In genomic region chr2:22634766-22635165, GRCm38 (mm10) we compare ENCODE assay signal across 11 mouse cellular contexts. TPM values are rescaled to one million over a fixed set of nuclear protein-coding genes. Genes with fewer than 3 reads are reported as not detected.
DNase-seq lines count a peak whose midpoint lies in the region; ATAC-seq and TF ChIP-seq lines count a peak whose summit lies in the region.
"Had no signal": no experiment of that assay in that cellular context is flagged by ENCODE, and none has a peak within 500 bp of the region (broad histone marks: within the 10 kb centered on the region; RNA-seq: fewer than 3 reads in every experiment).

No protein-coding gene starts in this region.

- WGBS in heart, embryonic 12.5 days, result 41% methylated on average over 8 of the region's 8 CpGs
- 53% methylated on average over 8 of the region's 8 CpGs for WGBS in midbrain, embryonic 16.5 days

- H3K36me3 ChIP-seq in heart, embryonic 12.5 days, result no peaks in the 10 kb centered on the region
- H3K36me3 ChIP-seq in C2C12 (ENCODE audit: control insufficient read depth, insufficient read depth), result no peaks in the 10 kb centered on the region
- H3K36me3 ChIP-seq in midbrain, embryonic 16.5 days (ENCODE audit: control insufficient read depth, insufficient read depth, low read length), result no peaks in the 10 kb centered on the region
- H3K36me3 ChIP-seq: embryonic facial prominence, embryonic 15.5 days had no signal

- no peaks in the 10 kb centered on the region; the same call in 1 of the 2 replicates for H3K9me3 ChIP-seq in heart, embryonic 12.5 days (replicated peaks)
- no peaks in the 10 kb centered on the region for H3K9me3 ChIP-seq in midbrain, embryonic 16.5 days (replicated peaks; ENCODE audit: control insufficient read depth, low read length, poor library complexity, severe bottlenecking)
- H3K9me3 ChIP-seq: embryonic facial prominence, embryonic 15.5 days had no signal

- H3ac ChIP-seq in C2C12 (ENCODE audit: control insufficient read depth, insufficient read length, low read depth), result no peak overlapping the region

- peak; percentile 19 for DNase-seq in heart, postnatal 4 days
- no peak for DNase-seq in Patski (ENCODE audit: low read depth, low spot score)
- no peak for DNase-seq in frontal cortex, adult 2 months (ENCODE audit: extremely low spot score in 1 of 2, low spot score in 1 of 2)
- DNase-seq in layer of hippocampus, adult 11-12 months (ENCODE audit: low spot score), result no peak

- ATAC-seq in heart, embryonic 12.5 days (ENCODE audit: insufficient number of reproducible peaks, low FRiP score), result no peak
- no peak for ATAC-seq in Patski
- ATAC-seq in inflammation-experienced regulatory T-cells, adult 6 months, result peak; percentile 56
- ATAC-seq in midbrain, embryonic 16.5 days, result no peak

- POLR2A ChIA-PET in Patski (lab: Charles Lee), result no interaction called here

- H3K27ac ChIP-seq in heart, embryonic 12.5 days (ENCODE audit: poor library complexity, severe bottlenecking), result no peak overlapping the region
- no peak overlapping the region for H3K27ac ChIP-seq in midbrain, embryonic 16.5 days (ENCODE audit: low read length)
- H3K27ac ChIP-seq: embryonic facial prominence, embryonic 15.5 days had no signal

- no peaks in the 10 kb centered on the region for H3K79me2 ChIP-seq in C2C12 (ENCODE audit: control insufficient read depth, insufficient read depth)

- CTCF ChIA-PET in Patski (lab: Charles Lee), result interaction anchor here (1.1 kb wide), 1 partner anchor 87 kb away, joined by 3 read pairs; no protein-coding TSS in a partner anchor

- no peak overlapping the region for H3K4me2 ChIP-seq in heart, embryonic 12.5 days
- no peak overlapping the region for H3K4me2 ChIP-seq in midbrain, embryonic 16.5 days (ENCODE audit: low read length)
- H3K4me2 ChIP-seq: embryonic facial prominence, embryonic 15.5 days had no signal

- no peak overlapping the region for H3K9ac ChIP-seq in heart, embryonic 12.5 days
- no peak overlapping the region for H3K9ac ChIP-seq in midbrain, embryonic 16.5 days (ENCODE audit: low read depth, low read length)
- H3K9ac ChIP-seq: embryonic facial prominence, embryonic 15.5 days had no signal

- H3K4me3 ChIP-seq in heart, embryonic 12.5 days, result no peak overlapping the region
- H3K4me3 ChIP-seq in C2C12 (ENCODE audit: insufficient read depth, poor library complexity, severe bottlenecking), result no peak overlapping the region
- no peak overlapping the region for H3K4me3 ChIP-seq in midbrain, embryonic 16.5 days (ENCODE audit: low read depth, low read length)
- H3K4me3 ChIP-seq: embryonic facial prominence, embryonic 15.5 days had no signal

- TF ChIP-seq CTCF in C2C12 (IDR thresholded peaks at IDR 0.05; ENCODE audit: control insufficient read depth, insufficient read depth, insufficient read length) (peak; percentile 19), Patski (IDR thresholded peaks at IDR 0.05) (peak; percentile 45)

- no peaks in the 10 kb centered on the region for H3K79me3 ChIP-seq in C2C12 (ENCODE audit: low read depth)

- no peaks in the 10 kb centered on the region for H3K4me1 ChIP-seq in heart, embryonic 12.5 days (replicated peaks)
- no peaks in the 10 kb centered on the region for H3K4me1 ChIP-seq in midbrain, embryonic 16.5 days (ENCODE audit: control insufficient read depth, insufficient read depth, low read length)
- H3K4me1 ChIP-seq: embryonic facial prominence, embryonic 15.5 days had no signal

- H3K27me3 ChIP-seq in heart, embryonic 12.5 days (replicated peaks), result no peaks in the 10 kb centered on the region
- H3K27me3 ChIP-seq in C2C12 (ENCODE audit: control insufficient read depth, insufficient read depth, insufficient read length) (no peaks in the 10 kb centered on the region), Patski (peaks cover 10% of the 10 kb centered on the region)
- H3K27me3 ChIP-seq in midbrain, embryonic 16.5 days (ENCODE audit: control insufficient read depth, insufficient read depth, low read depth, low read length), result no peaks in the 10 kb centered on the region
- H3K27me3 ChIP-seq: embryonic facial prominence, embryonic 15.5 days had no signal

- in situ Hi-C loops in Patski (cut with MboI; ENCODE audit: low pct_unique_long_range_greater_than_20kb), result no loop called here

TF ChIP-seq in C2C12, 6 proteins besides CTCF, POLR2A, EP300 and RAD21:
- TF ChIP-seq FOSL1 (IDR thresholded peaks at IDR 0.05; ENCODE audit: insufficient read depth, low read length, poor library complexity, severe bottlenecking), result no peak
- no peak for TF ChIP-seq MYOG (IDR thresholded peaks at IDR 0.05; ENCODE audit: control insufficient read depth, extremely low read depth, insufficient read length)
- no peak for TF ChIP-seq CEBPB (IDR thresholded peaks at IDR 0.05; ENCODE audit: low read depth)
- TF ChIP-seq MAX (IDR thresholded peaks at IDR 0.05), result no peak
- TF ChIP-seq MYOD1 (IDR thresholded peaks at IDR 0.05; ENCODE audit: control insufficient read depth, insufficient read length, low read depth), result no peak
- TF ChIP-seq USF1 (IDR thresholded peaks at IDR 0.05; ENCODE audit: low read depth), result no peak

RNA-seq across cellular contexts. Expression of gene Gad2, which starts 12.8 kb away (rescaled TPM):
- not detected for total RNA-seq in heart, postnatal 4 days (2021)
- polyA plus RNA-seq in heart, embryonic 12.5 days (2016; fragmentation: Nextera tagmentation; extraction: Ambion mirVana), result 0.17 and 0.42 TPM in 2 replicates
- polyA plus RNA-seq in C2C12 (2012; fragmentation: generic; extraction: Trizol) (not detected), Patski (2021) (not detected)
- under 1 TPM in 1 of 3 experiments, not detected in 2; 0.08 TPM for polyA plus RNA-seq in inflammation-experienced regulatory T-cells, adult 6 months (2017; shearing (Covaris generic))
- 87.9 and 93.6 TPM in 2 replicates for polyA plus RNA-seq in frontal cortex, adult 2 months (2012; rRNA removed)
- 64.1 TPM in 2 replicates for polyA plus RNA-seq in midbrain, embryonic 16.5 days (2015; fragmentation: Nextera tagmentation; extraction: Ambion mirVana)
- polyA plus RNA-seq: liver, embryonic 16.5 days; stomach, embryonic 14.5 days had no signal

Comparison
In these comparisons a context has a peak if more than half of its experiments do, and no peak if none do; other contexts are left out.
1. RNA of gene Gad2, which starts 12.8 kb away (polyA plus RNA-seq): 87.9 to 93.6 TPM in frontal cortex, adult 2 months and 64.1 TPM in midbrain, embryonic 16.5 days; 0.17 to 0.42 TPM in heart, embryonic 12.5 days, not detected in C2C12 (single experiment), not detected in Patski (single experiment) and 0.08 TPM in inflammation-experienced regulatory T-cells, adult 6 months; every median in the first group is over 10 times any median in the second.